Mouse (Mus musculus): ENCODE results near the gene Cmya5. TPM values are rescaled to one million over a fixed set of nuclear protein-coding genes. Genes with fewer than 3 reads are reported as not detected.

The Cmya5 gene
- polyA plus RNA-seq, 1 experiment from 2014 or later, result 0.01 TPM

- H3K36me3 ChIP-seq, result no peaks in the 10 kb centered on the region
- H3K4me1 ChIP-seq (replicated peaks), result no peaks in the 10 kb centered on the region
- no peaks in the 10 kb centered on the region for H3K27me3 ChIP-seq (ENCODE audit: insufficient read depth, poor library complexity, severe bottlenecking)
- H3K27ac ChIP-seq, result no peak overlapping the region
- no peak overlapping the region for H3K4me3 ChIP-seq
- WGBS, result 75% methylated on average over 4 of the region's 4 CpGs
- no peak for DNase-seq (ENCODE audit: low spot score)
- H3K9me3 ChIP-seq, result 0 out of 2 replicates have a peak, but pooled peaks cover 8% of the 10 kb centered on the region
These were observed 115.2 kb downstream of the Cmya5 start for GRCm38 (mm10) chr13:93029337-93029736.

- no peaks in the 10 kb centered on the region for H3K27me3 ChIP-seq (ENCODE audit: insufficient read depth, poor library complexity, severe bottlenecking)
- 0 out of 2 replicates have a peak, but pooled peaks cover 8% of the 10 kb centered on the region for H3K9me3 ChIP-seq
- no peak overlapping the region for H3K27ac ChIP-seq
- H3K4me1 ChIP-seq (replicated peaks), result no peaks in the 10 kb centered on the region
- no peak overlapping the region for H3K4me3 ChIP-seq
- WGBS, result 65% methylated on average over 2 of the region's 2 CpGs
- no peaks in the 10 kb centered on the region for H3K36me3 ChIP-seq
- DNase-seq (ENCODE audit: low spot score), result no peak
These were observed 119.7 kb downstream of the Cmya5 start for GRCm38 (mm10) chr13:93024837-93025236.

- WGBS, result 41% methylated on average over 1 of the region's 1 CpGs
- no peak for DNase-seq (ENCODE audit: low spot score)
- no peaks in the 10 kb centered on the region for H3K27me3 ChIP-seq (ENCODE audit: insufficient read depth, poor library complexity, severe bottlenecking)
These were observed 122.4 kb downstream of the Cmya5 start for GRCm38 (mm10) chr13:93022158-93022557.

GRCm38 (mm10) chr13:93012952-93013351, 131.6 kb downstream of the Cmya5 start:
- no peaks in the 10 kb centered on the region for H3K36me3 ChIP-seq
- no peaks in the 10 kb centered on the region for H3K27me3 ChIP-seq (ENCODE audit: insufficient read depth, poor library complexity, severe bottlenecking)
- H3K27ac ChIP-seq, result no peak overlapping the region
- H3K9me3 ChIP-seq, result no peaks in the 10 kb centered on the region
- no peak overlapping the region for H3K4me3 ChIP-seq
- no peak for DNase-seq (ENCODE audit: low spot score)
- WGBS, result 78% methylated on average over 8 of the region's 8 CpGs
- H3K4me1 ChIP-seq (replicated peaks), result no peaks in the 10 kb centered on the region

More at GRCm38 (mm10) chr13:93022158-93022557, 122.4 kb downstream of the Cmya5 start:
- Histone ChIP-seq H3K4me3 (no peak overlapping the region), H3K36me3 (no peaks in the 10 kb centered on the region), H3K4me1 (replicated peaks) (no peaks in the 10 kb centered on the region), H3K27ac (no peak overlapping the region), H3K9me3 (no peaks in the 10 kb centered on the region)

- H3K9me3 ChIP-seq, result no peaks in the 10 kb centered on the region
- no peak for DNase-seq (ENCODE audit: low spot score)
- H3K4me3 ChIP-seq, result no peak overlapping the region
- H3K27me3 ChIP-seq (ENCODE audit: insufficient read depth, poor library complexity, severe bottlenecking), result no peaks in the 10 kb centered on the region
- WGBS, result 89% methylated on average over 4 of the region's 4 CpGs
- H3K36me3 ChIP-seq, result no peaks in the 10 kb centered on the region
- H3K27ac ChIP-seq, result no peak overlapping the region
- H3K4me1 ChIP-seq (replicated peaks), result no peaks in the 10 kb centered on the region
These were observed 133.2 kb downstream of the Cmya5 start for GRCm38 (mm10) chr13:93011315-93011714.

GRCm38 (mm10) chr13:93010524-93010923, 134.0 kb downstream of the Cmya5 start:
- no peak overlapping the region for H3K27ac ChIP-seq
- H3K9me3 ChIP-seq, result no peaks in the 10 kb centered on the region
- no peaks in the 10 kb centered on the region for H3K36me3 ChIP-seq
- no peaks in the 10 kb centered on the region for H3K4me1 ChIP-seq (replicated peaks)
- no peaks in the 10 kb centered on the region for H3K27me3 ChIP-seq (ENCODE audit: insufficient read depth, poor library complexity, severe bottlenecking)
- WGBS, result 86% methylated on average over 7 of the region's 7 CpGs
- DNase-seq (ENCODE audit: low spot score), result no peak
- H3K4me3 ChIP-seq, result no peak overlapping the region

- Histone ChIP-seq H3K27me3 (ENCODE audit: insufficient read depth, poor library complexity, severe bottlenecking) (no peaks in the 10 kb centered on the region), H3K4me1 (replicated peaks) (0 out of 2 replicates have a peak, but pooled peaks cover 2% of the 10 kb centered on the region), H3K9me3 (no peaks in the 10 kb centered on the region), H3K4me3 (no peak overlapping the region), H3K27ac (no peak overlapping the region), H3K36me3 (no peaks in the 10 kb centered on the region)
- no peak for DNase-seq (ENCODE audit: low spot score)
- 76% methylated on average over 4 of the region's 4 CpGs for WGBS
These were observed 137.4 kb downstream of the Cmya5 start for GRCm38 (mm10) chr13:93007078-93007477.

- no peaks in the 10 kb centered on the region for H3K36me3 ChIP-seq
- 87% methylated on average over 4 of the region's 4 CpGs for WGBS
- H3K4me3 ChIP-seq, result no peak overlapping the region
- H3K27ac ChIP-seq, result no peak overlapping the region
- no peak for DNase-seq (ENCODE audit: low spot score)
- no peaks in the 10 kb centered on the region for H3K9me3 ChIP-seq
- H3K4me1 ChIP-seq (replicated peaks), result 0 out of 2 replicates have a peak, but pooled peaks cover 2% of the 10 kb centered on the region
- H3K27me3 ChIP-seq (ENCODE audit: insufficient read depth, poor library complexity, severe bottlenecking), result no peaks in the 10 kb centered on the region
These were observed 138.2 kb downstream of the Cmya5 start for GRCm38 (mm10) chr13:93006347-93006746.

GRCm38 (mm10) chr13:93004003-93004402, 140.5 kb downstream of the Cmya5 start:
- Histone ChIP-seq H3K4me1 (replicated peaks) (0 out of 2 replicates have a peak, but pooled peaks cover 2% of the 10 kb centered on the region), H3K36me3 (no peaks in the 10 kb centered on the region), H3K27ac (no peak overlapping the region), H3K9me3 (no peaks in the 10 kb centered on the region), H3K4me3 (no peak overlapping the region), H3K27me3 (ENCODE audit: insufficient read depth, poor library complexity, severe bottlenecking) (no peaks in the 10 kb centered on the region)
- no peak for DNase-seq (ENCODE audit: low spot score)
- WGBS, result 83% methylated on average over 6 of the region's 6 CpGs

GRCm38 (mm10) chr13:93002456-93002855, 142.1 kb downstream of the Cmya5 start:
- no peaks in the 10 kb centered on the region for H3K9me3 ChIP-seq
- H3K27ac ChIP-seq, result no peak overlapping the region
- 69% methylated on average over 2 of the region's 2 CpGs for WGBS
- no peak overlapping the region for H3K4me3 ChIP-seq
- H3K36me3 ChIP-seq, result no peaks in the 10 kb centered on the region
- 0 out of 2 replicates have a peak, but pooled peaks cover 2% of the 10 kb centered on the region for H3K4me1 ChIP-seq (replicated peaks)
- DNase-seq (ENCODE audit: low spot score), result no peak
- H3K27me3 ChIP-seq (ENCODE audit: insufficient read depth, poor library complexity, severe bottlenecking), result no peaks in the 10 kb centered on the region

GRCm38 (mm10) chr13:93000640-93001351, 143.7 kb downstream of the Cmya5 start:
- H3K9me3 ChIP-seq, result no peaks in the 10 kb centered on the region
- WGBS, result 83% methylated on average over 12 of the region's 12 CpGs
- no peaks in the 10 kb centered on the region for H3K27me3 ChIP-seq (ENCODE audit: insufficient read depth, poor library complexity, severe bottlenecking)
- no peak overlapping the region for H3K4me3 ChIP-seq
- H3K4me1 ChIP-seq (replicated peaks), result 0 out of 2 replicates have a peak, but pooled peaks cover 2% of the 10 kb centered on the region
- DNase-seq (ENCODE audit: low spot score), result no peak
- H3K27ac ChIP-seq, result no peak overlapping the region
- no peaks in the 10 kb centered on the region for H3K36me3 ChIP-seq

- no peak overlapping the region for H3K27ac ChIP-seq
- H3K27me3 ChIP-seq (ENCODE audit: insufficient read depth, poor library complexity, severe bottlenecking), result no peaks in the 10 kb centered on the region
- no peak for DNase-seq (ENCODE audit: low spot score)
- 78% methylated on average over 9 of the region's 9 CpGs for WGBS
- H3K9me3 ChIP-seq, result no peaks in the 10 kb centered on the region
- 0 out of 2 replicates have a peak, but pooled peaks cover 2% of the 10 kb centered on the region for H3K4me1 ChIP-seq (replicated peaks)
- no peaks in the 10 kb centered on the region for H3K36me3 ChIP-seq
- H3K4me3 ChIP-seq, result no peak overlapping the region
These were observed 144.7 kb downstream of the Cmya5 start for GRCm38 (mm10) chr13:92999860-93000259.

- DNase-seq (ENCODE audit: low spot score), result no peak
- H3K4me1 ChIP-seq (replicated peaks), result no peaks in the 10 kb centered on the region
- H3K27me3 ChIP-seq (ENCODE audit: insufficient read depth, poor library complexity, severe bottlenecking), result no peaks in the 10 kb centered on the region
- no peaks in the 10 kb centered on the region for H3K36me3 ChIP-seq
- H3K9me3 ChIP-seq, result no peaks in the 10 kb centered on the region
- H3K4me3 ChIP-seq, result no peak overlapping the region
- no peak overlapping the region for H3K27ac ChIP-seq
These were observed 149.8 kb downstream of the Cmya5 start for GRCm38 (mm10) chr13:92994743-92995142.

Data from hindbrain, embryonic 10.5 days (tissue).